Mouse (Mus musculus): ENCODE data around the gene Plcb2. TPM values are rescaled to one million over a fixed set of nuclear protein-coding genes. Genes with fewer than 3 reads are reported as not detected.

Plcb2 gene
- polyA plus RNA-seq (2014; fragmentation: Illumina TruSeq; extraction: RNeasy Lipid Tissue Mini Kit (QIAGEN cat#74804); ENCODE audit: low read depth, low replicate concordance): 2.8 TPM

GRCm38 (mm10) chr2:118728337-118728736 is at the start of gene Plcb2:
Plcb2 (minus strand) TSS chr2:118728438.

GRCm38 (mm10) chr2:118772158-118772874 is 44.1 kb upstream of the Plcb2 start, which contains the start of gene Phgr1:
Phgr1 (plus strand) TSS chr2:118772769.

GRCm38 (mm10) chr2:118761906-118762783 is 33.9 kb upstream of the Plcb2 start, which contains the start of gene Ccdc9b:
Ccdc9b (minus strand) TSS chr2:118762661.

GRCm38 (mm10) chr2:118745232-118745884 is 17.1 kb upstream of the Plcb2 start, which contains the start of gene Inafm2:
Inafm2 (plus strand) TSS chr2:118745758.

GRCm38 (mm10) chr2:118703913-118704730 is 24.1 kb downstream of the Plcb2 start, which contains the start of gene Ankrd63:
Ankrd63 (minus strand) TSS chr2:118703963.

GRCm38 (mm10) chr2:118662902-118663803 is 65.1 kb downstream of the Plcb2 start, which contains the start of gene Pak6:
Pak6 (plus strand) TSS chr2:118663303.

Other genes starting within 250 kb of the Plcb2 start
- 153 TPM for gene Srp14, start 248.7 kb downstream of the Plcb2 start, polyA plus RNA-seq (2014; fragmentation: Illumina TruSeq; extraction: RNeasy Lipid Tissue Mini Kit (QIAGEN cat#74804); ENCODE audit: low read depth, low replicate concordance)
- 2.6 TPM for gene Bmf, start 178.8 kb downstream of the Plcb2 start, polyA plus RNA-seq (2014; fragmentation: Illumina TruSeq; extraction: RNeasy Lipid Tissue Mini Kit (QIAGEN cat#74804); ENCODE audit: low read depth, low replicate concordance)
- 0.58 TPM for gene Bub1b, start 130.2 kb downstream of the Plcb2 start, polyA plus RNA-seq (2014; fragmentation: Illumina TruSeq; extraction: RNeasy Lipid Tissue Mini Kit (QIAGEN cat#74804); ENCODE audit: low read depth, low replicate concordance)
- gene Pak6, start 65.1 kb downstream of the Plcb2 start, polyA plus RNA-seq (2014; fragmentation: Illumina TruSeq; extraction: RNeasy Lipid Tissue Mini Kit (QIAGEN cat#74804); ENCODE audit: low read depth, low replicate concordance): 15.7 TPM
- 1.6 TPM for gene Ankrd63, start 24.5 kb downstream of the Plcb2 start, polyA plus RNA-seq (2014; fragmentation: Illumina TruSeq; extraction: RNeasy Lipid Tissue Mini Kit (QIAGEN cat#74804); ENCODE audit: low read depth, low replicate concordance)
- gene Inafm2, start 17.3 kb upstream of the Plcb2 start, polyA plus RNA-seq (2014; fragmentation: Illumina TruSeq; extraction: RNeasy Lipid Tissue Mini Kit (QIAGEN cat#74804); ENCODE audit: low read depth, low replicate concordance): 18.1 TPM
- gene Ccdc9b, start 34.2 kb upstream of the Plcb2 start, polyA plus RNA-seq (2014; fragmentation: Illumina TruSeq; extraction: RNeasy Lipid Tissue Mini Kit (QIAGEN cat#74804); ENCODE audit: low read depth, low replicate concordance): 25.3 TPM
- not detected for gene Phgr1, start 44.3 kb upstream of the Plcb2 start, polyA plus RNA-seq (2014; fragmentation: Illumina TruSeq; extraction: RNeasy Lipid Tissue Mini Kit (QIAGEN cat#74804); ENCODE audit: low read depth, low replicate concordance)
- gene Disp2, start 51.3 kb upstream of the Plcb2 start, polyA plus RNA-seq (2014; fragmentation: Illumina TruSeq; extraction: RNeasy Lipid Tissue Mini Kit (QIAGEN cat#74804); ENCODE audit: low read depth, low replicate concordance): not detected
- 0.86 TPM for gene Knstrn, start 85.6 kb upstream of the Plcb2 start, polyA plus RNA-seq (2014; fragmentation: Illumina TruSeq; extraction: RNeasy Lipid Tissue Mini Kit (QIAGEN cat#74804); ENCODE audit: low read depth, low replicate concordance)
- 343 TPM for gene Ivd, start 133.5 kb upstream of the Plcb2 start, polyA plus RNA-seq (2014; fragmentation: Illumina TruSeq; extraction: RNeasy Lipid Tissue Mini Kit (QIAGEN cat#74804); ENCODE audit: low read depth, low replicate concordance)
- gene Bahd1, start 171.9 kb upstream of the Plcb2 start, polyA plus RNA-seq (2014; fragmentation: Illumina TruSeq; extraction: RNeasy Lipid Tissue Mini Kit (QIAGEN cat#74804); ENCODE audit: low read depth, low replicate concordance): 9.3 TPM
- 6.8 TPM for gene Chst14, start 198.1 kb upstream of the Plcb2 start, polyA plus RNA-seq (2014; fragmentation: Illumina TruSeq; extraction: RNeasy Lipid Tissue Mini Kit (QIAGEN cat#74804); ENCODE audit: low read depth, low replicate concordance)

Measured in heart, adult 10 weeks (tissue).